Mouse (Mus musculus) CH12.LX (cell line): ENCODE data around the gene Cc2d1a. TPM values are rescaled to one million over a fixed set of nuclear protein-coding genes. Genes with fewer than 3 reads are reported as not detected.

ENCODE experiments used
- DNase-seq: peaks from one replicate; pipeline ENCODE4 v3.0.0-alpha.2; 2013; ENCODE audit errors: extremely low read depth
- H3K27ac ChIP-seq: 2 replicates; pipeline ENCODE4 v1.5.1; 2012; ENCODE audit warnings: low read depth, mild to moderate bottlenecking, control low read depth, moderate library complexity; ENCODE audit not compliant: insufficient read depth
- H3K27me3 ChIP-seq: replicated peaks from 2 replicates; pipeline ENCODE3; 2012; ENCODE audit warnings: inconsistent platforms
- H3K36me3 ChIP-seq, 2 experiments: replicated peaks in 1 of 2; 2 replicates each; pipeline versions ENCODE3 to v1.6.1; 2012; ENCODE audit warnings: inconsistent platforms in 1 of 2, low read length in 1 of 2, mild to moderate bottlenecking in 1 of 2, mixed read lengths in 1 of 2, moderate library complexity in 1 of 2; ENCODE audit not compliant: control insufficient read depth in 1 of 2, insufficient read depth in 1 of 2
- H3K4me1 ChIP-seq, 2 experiments: 2 replicates each; pipeline ENCODE4 v1.6.1; 2012; ENCODE audit warnings: inconsistent platforms in 1 of 2, moderate library complexity in 1 of 2; ENCODE audit not compliant: insufficient read depth in 2 of 2, control insufficient read depth in 1 of 2
- H3K4me2 ChIP-seq: 2 replicates; pipeline ENCODE4 v1.6.1; 2012; ENCODE audit warnings: low read depth, mild to moderate bottlenecking, control low read depth; ENCODE audit not compliant: poor library complexity, insufficient read depth, severe bottlenecking
- H3K4me3 ChIP-seq, 3 experiments: fragments of 150-350 bp in 1 of 3; sonication (generic) in 1 of 3; replicated peaks in 1 of 3; 2 replicates each; pipeline versions ENCODE3 to v1.5.1; 2011 to 2012; ENCODE audit warnings: low read depth in 2 of 3, low read length in 2 of 3, mild to moderate bottlenecking in 2 of 3, moderate library complexity in 2 of 3, control low read depth in 1 of 3, improper control_type of control experiment in 1 of 3, inconsistent platforms in 1 of 3, mixed read lengths in 1 of 3; ENCODE audit not compliant: poor library complexity in 1 of 3
- H3K79me2 ChIP-seq: replicated peaks from 2 replicates; pipeline ENCODE4 v1.6.1; 2012; ENCODE audit warnings: mild to moderate bottlenecking, moderate library complexity; ENCODE audit not compliant: control insufficient read depth, poor library complexity, insufficient read depth, severe bottlenecking; ENCODE audit errors: extremely low read depth
- H3K9ac ChIP-seq: 2 replicates; pipeline ENCODE4 v1.6.1; 2012; ENCODE audit warnings: low read depth, mild to moderate bottlenecking, control low read depth, moderate library complexity; ENCODE audit not compliant: insufficient read depth
- H3K9me3 ChIP-seq: replicated peaks from 2 replicates; pipeline ENCODE3; 2012; ENCODE audit warnings: low read length, inconsistent platforms, mixed read lengths
- CHD2 ChIP-seq: IDR thresholded peaks from 2 replicates; pipeline ENCODE4 v1.6.1; 2011; ENCODE audit warnings: low read length, improper control_type of control experiment
- ETS1 ChIP-seq: conservative IDR thresholded peaks from 2 replicates; pipeline ENCODE4 v1.6.1; 2012; ENCODE audit warnings: low read depth, mild to moderate bottlenecking, inconsistent platforms, low read length, improper control_type of control experiment, moderate library complexity
- HCFC1 ChIP-seq: IDR thresholded peaks from 2 replicates; pipeline ENCODE4 v1.6.1; 2012; ENCODE audit warnings: low read depth, mild to moderate bottlenecking, inconsistent platforms, low read length, improper control_type of control experiment
- IRF4 ChIP-seq: IDR thresholded peaks from 2 replicates; pipeline ENCODE4 v1.6.1; 2014; ENCODE audit warnings: low read depth, mild to moderate bottlenecking, inconsistent platforms, low read length, improper control_type of control experiment
- MAZ ChIP-seq: IDR thresholded peaks from 2 replicates; pipeline ENCODE4 v1.6.1; 2012; ENCODE audit warnings: low read depth, mild to moderate bottlenecking, inconsistent platforms, low read length, improper control_type of control experiment, moderate library complexity
- MEF2A ChIP-seq: IDR thresholded peaks from 2 replicates; pipeline ENCODE4 v1.6.1; 2014; ENCODE audit warnings: low read depth, mild to moderate bottlenecking, inconsistent platforms, low read length, improper control_type of control experiment, borderline replicate concordance
- MXI1 ChIP-seq: IDR thresholded peaks from 2 replicates; pipeline ENCODE4 v1.6.1; 2011; ENCODE audit warnings: mild to moderate bottlenecking, low read depth, low read length, improper control_type of control experiment
- MYC ChIP-seq: IDR thresholded peaks from 2 replicates; pipeline ENCODE4 v1.6.1; 2011; ENCODE audit warnings: low read depth, mild to moderate bottlenecking, improper control_type of control experiment, low read length
- NRF1 ChIP-seq: IDR thresholded peaks from 2 replicates; pipeline ENCODE4 v1.6.1; 2014; ENCODE audit warnings: low read depth, mild to moderate bottlenecking, inconsistent platforms, low read length, improper control_type of control experiment, moderate library complexity
- dilution Hi-C: fragments of 300-500 bp; cut with MboI; formaldehyde crosslinking; loops from 2 replicates; pipeline ENCODE4 v1.14.3; 2020; ENCODE audit warnings: low sequenced_read_pairs; ENCODE audit not compliant: extremely low pct_unique_long_range_greater_than_20kb, extremely low pct_ligation_motif_present
- in situ Hi-C: fragments of 300-500 bp; cut with MboI; formaldehyde crosslinking; loops from 3 replicates; pipeline ENCODE4 v1.14.3; 2019; ENCODE audit warnings: low sequenced_read_pairs, low pct_ligation_motif_present, low pct_unique_long_range_greater_than_20kb, mixed read lengths
- polyA plus RNA-seq: library from polyadenylated mRNA; unstranded; fragments of >175 nt; gene quantifications from 2 replicates; pipeline ENCODE4 v1.2.1, GENCODE M21; 2012; ENCODE audit warnings: low read depth; ENCODE audit not compliant: insufficient read length
- total RNA-seq, 2 experiments: library from RNA; depleted of rRNA; stranded (reverse); fragments of 300-350 nt in 1 of 2; fragments of >200 nt in 1 of 2; gene quantifications; 2 replicates each; pipeline ENCODE4 v1.2.3; 2012 to 2014

Cc2d1a gene
- total and polyA plus RNA-seq, 3 experiments, result 2.8 to 11.4 (median 7.8) TPM

DNA sequence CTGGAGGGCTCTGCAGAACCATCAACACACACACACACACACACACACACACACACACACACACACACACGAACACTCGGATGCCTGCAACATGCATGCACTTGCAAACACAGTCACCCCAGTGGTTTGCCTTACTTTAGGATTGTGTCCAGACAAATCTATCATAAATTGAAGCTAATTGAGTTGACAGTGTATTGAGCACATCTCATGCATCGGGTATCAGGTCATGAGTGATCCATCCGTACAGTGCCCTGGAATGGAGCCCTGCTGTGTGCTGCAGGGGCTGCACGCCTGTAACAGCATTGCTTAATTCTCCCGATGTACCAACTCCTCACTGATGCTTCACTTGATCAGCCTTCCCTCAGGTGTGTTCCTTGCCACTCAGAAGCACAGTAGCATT, 32.1 kb downstream of the Cc2d1a start:
- H3K9ac ChIP-seq, result no peak overlapping the region
- in situ Hi-C loops (no loop called here), dilution Hi-C loops (no loop called here)

DNA sequence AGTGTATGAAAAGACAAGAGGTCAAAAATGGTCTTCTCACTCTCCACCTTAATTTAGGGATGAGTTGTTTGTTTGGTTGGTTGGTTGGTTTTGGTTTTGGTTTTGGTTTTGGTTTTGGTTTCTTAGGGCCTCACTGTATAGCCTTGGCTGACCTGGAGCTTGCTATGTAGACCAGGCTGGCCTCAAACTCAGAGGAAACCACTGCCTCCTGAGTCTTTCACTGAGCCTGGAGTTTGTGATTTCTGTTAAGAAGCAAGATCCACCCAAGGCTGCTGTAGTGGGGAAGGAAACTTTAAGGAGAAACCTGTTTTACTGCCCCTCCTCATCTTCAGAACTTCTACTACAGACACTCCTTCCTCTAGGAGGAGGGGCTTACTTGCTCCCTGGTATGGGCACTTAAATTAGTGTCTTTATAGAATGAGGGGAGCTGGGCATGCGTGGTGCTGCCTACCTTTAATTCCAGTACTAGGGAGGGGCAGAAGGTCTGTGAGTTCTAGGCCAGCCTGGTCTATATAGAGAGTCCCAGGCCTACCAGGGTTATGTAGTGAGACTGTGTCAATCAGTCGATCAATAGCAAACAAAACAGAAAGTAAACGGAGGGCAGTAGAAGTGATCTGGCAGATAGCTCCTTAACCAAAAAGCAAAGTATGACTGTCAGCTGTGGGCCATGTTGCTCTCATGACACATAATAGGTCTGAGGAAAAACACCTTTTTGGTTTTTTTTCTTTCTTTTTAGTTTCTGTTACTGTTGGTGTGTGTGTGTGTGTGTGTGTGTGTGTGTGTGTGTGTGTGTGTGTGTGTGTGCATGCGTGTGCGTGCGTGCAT, 41.3 kb downstream of the Cc2d1a start:
- Histone ChIP-seq H3K9me3 (peaks cover 3% of the 10 kb centered on the region), H3K9ac (no peak overlapping the region), H3K4me2 (peak overlapping the region; percentile 40; the same call in 1 of the 2 replicates), H3K79me2 (peaks cover 14% of the 10 kb centered on the region), H3K4me3 (peak overlapping the region in 1 of 3 experiments; percentile 40), H3K27me3 (no peaks in the 10 kb centered on the region), H3K27ac (peak overlapping the region; percentile 93), H3K4me1 (peaks cover 15 to 34% of the 10 kb centered on the region in 2 experiments), H3K36me3 (peaks cover 14 to 18% of the 10 kb centered on the region in 2 experiments)
- 0 out of 2 replicates have a peak, but pooled peaks have one; percentile 36 for TF ChIP-seq MAZ
- no peak for TF ChIP-seq MXI1
- peak; percentile 60 for TF ChIP-seq ETS1
- peak; percentile 74 for TF ChIP-seq NRF1
- TF ChIP-seq HCFC1, result 0 out of 2 replicates have a peak, but pooled peaks have one; percentile 7
- TF ChIP-seq MYC, result no peak
- in situ Hi-C loops (loop anchor here (10.0 kb wide), 1 partner anchor 52 kb away; no protein-coding TSS in a partner anchor), dilution Hi-C loops (no loop called here)
- no peak for DNase-seq

More for the DNA sequence above, 32.1 kb downstream of the Cc2d1a start:
- Histone ChIP-seq H3K27ac (no peak overlapping the region), H3K9me3 (peaks cover 7% of the 10 kb centered on the region), H3K36me3 (no peaks in the 10 kb centered on the region), H3K79me2 (no peaks in the 10 kb centered on the region), H3K4me3 (no peak overlapping the region), H3K4me2 (no peak overlapping the region)
- no peak for DNase-seq
- TF ChIP-seq MEF2A, result no peak
- TF ChIP-seq MXI1, result no peak
- TF ChIP-seq, all 38 proteins: peak for 0
- no peaks in the 10 kb centered on the region for H3K27me3 ChIP-seq
- H3K4me1 ChIP-seq, result peaks cover 7 to 12% of the 10 kb centered on the region in 2 experiments

DNA sequence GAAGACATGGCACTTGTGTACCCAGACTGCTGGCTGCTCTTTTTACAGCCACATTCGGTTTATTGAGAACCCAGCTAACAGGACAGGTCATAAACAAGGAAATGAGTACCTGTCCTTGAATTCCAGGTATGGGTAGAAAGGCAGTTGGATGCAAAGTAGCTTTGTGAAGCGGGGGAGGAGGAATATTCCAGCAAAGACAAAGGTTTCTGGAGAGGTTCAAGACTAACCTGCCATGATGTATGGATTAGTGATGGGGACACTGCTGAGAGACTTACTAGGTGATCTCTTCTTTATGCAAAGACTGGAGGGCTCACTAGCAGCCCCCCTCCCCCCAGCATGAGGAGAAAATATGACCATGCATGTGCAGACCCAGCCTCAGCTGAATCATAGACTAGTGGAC, 42.1 kb downstream of the Cc2d1a start:
- DNase-seq, result no peak
- H3K4me2 ChIP-seq, result peak overlapping the region; percentile 40; the same call in 1 of the 2 replicates
- H3K4me3 ChIP-seq, result peak overlapping the region in 1 of 3 experiments; percentile 40
- peak overlapping the region; percentile 93 for H3K27ac ChIP-seq
- H3K9me3 ChIP-seq, result peaks cover 3% of the 10 kb centered on the region
- no peaks in the 10 kb centered on the region for H3K27me3 ChIP-seq
- H3K9ac ChIP-seq, result 0 out of 2 replicates have a peak overlapping the region, but pooled peaks have one; percentile 29
- dilution Hi-C loops, result no loop called here
- in situ Hi-C loops, result loop anchor here (10.0 kb wide), 1 partner anchor 51 kb away; no protein-coding TSS in a partner anchor
- peaks cover 15 to 34% of the 10 kb centered on the region in 2 experiments for H3K4me1 ChIP-seq
- peaks cover 21 to 23% of the 10 kb centered on the region in 2 experiments for H3K36me3 ChIP-seq
- TF ChIP-seq IRF4 (no peak), CHD2 (peak; percentile 32; the same call in 1 of the 2 replicates)
- peaks cover 14% of the 10 kb centered on the region for H3K79me2 ChIP-seq
